Mouse (Mus musculus) fat pad, adult 2 months (tissue): Measurements from ENCODE around the gene Cask.

Experiments
- DNase-seq: peaks from one replicate; pipeline ENCODE4 v3.0.0-alpha.2; 2011; ENCODE audit warnings: low read depth, low spot score; ENCODE audit errors: extremely low read depth

Gene Cask

GRCm38 (mm10) chrX:13475382-13475781 is 375.8 kb downstream of the Cask start:
- no peak for DNase-seq

- DNase-seq: no peak
Observed at GRCm38 (mm10) chrX:13472751-13473225, 378.4 kb downstream of the Cask start.

- DNase-seq: no peak
Observed at GRCm38 (mm10) chrX:13471925-13472324, 379.2 kb downstream of the Cask start.

GRCm38 (mm10) chrX:13469160-13470116 is 381.7 kb downstream of the Cask start:
- DNase-seq: no peak

GRCm38 (mm10) chrX:13467121-13467571 is 384.0 kb downstream of the Cask start:
- no peak for DNase-seq
